Mouse (Mus musculus): ENCODE data around the gene Efcab12. TPM values are rescaled to one million over a fixed set of nuclear protein-coding genes. Genes with fewer than 3 reads are reported as not detected.

Efcab12 gene
- polyA plus RNA-seq (2017; shearing (Covaris generic)) = 0.51 TPM

DNA sequence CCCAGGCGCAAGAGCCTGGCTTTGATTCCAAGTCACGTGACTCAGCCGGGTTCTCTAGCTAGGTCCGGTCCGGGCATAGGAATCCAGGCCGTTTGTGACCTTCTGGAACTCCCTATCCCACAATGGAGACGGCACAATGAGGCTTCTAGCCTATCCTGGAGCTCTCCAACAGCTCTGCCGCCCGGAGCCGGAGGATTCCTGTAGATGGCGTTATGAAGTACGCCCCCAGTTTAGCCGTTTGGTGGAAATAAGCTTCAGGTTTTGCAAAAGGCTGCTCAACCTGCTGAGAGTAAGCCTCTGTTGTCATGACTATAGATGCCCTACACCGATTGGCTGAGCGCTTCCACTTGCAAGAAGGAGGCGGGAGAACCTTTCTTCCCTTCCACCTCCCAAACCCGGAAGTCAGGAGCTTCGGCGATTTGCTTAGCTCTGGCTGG, at the start of gene Efcab12:
Gene Efcab12 (minus strand): TSS at position 252 of the 437 bp plus-strand sequence.

DNA sequence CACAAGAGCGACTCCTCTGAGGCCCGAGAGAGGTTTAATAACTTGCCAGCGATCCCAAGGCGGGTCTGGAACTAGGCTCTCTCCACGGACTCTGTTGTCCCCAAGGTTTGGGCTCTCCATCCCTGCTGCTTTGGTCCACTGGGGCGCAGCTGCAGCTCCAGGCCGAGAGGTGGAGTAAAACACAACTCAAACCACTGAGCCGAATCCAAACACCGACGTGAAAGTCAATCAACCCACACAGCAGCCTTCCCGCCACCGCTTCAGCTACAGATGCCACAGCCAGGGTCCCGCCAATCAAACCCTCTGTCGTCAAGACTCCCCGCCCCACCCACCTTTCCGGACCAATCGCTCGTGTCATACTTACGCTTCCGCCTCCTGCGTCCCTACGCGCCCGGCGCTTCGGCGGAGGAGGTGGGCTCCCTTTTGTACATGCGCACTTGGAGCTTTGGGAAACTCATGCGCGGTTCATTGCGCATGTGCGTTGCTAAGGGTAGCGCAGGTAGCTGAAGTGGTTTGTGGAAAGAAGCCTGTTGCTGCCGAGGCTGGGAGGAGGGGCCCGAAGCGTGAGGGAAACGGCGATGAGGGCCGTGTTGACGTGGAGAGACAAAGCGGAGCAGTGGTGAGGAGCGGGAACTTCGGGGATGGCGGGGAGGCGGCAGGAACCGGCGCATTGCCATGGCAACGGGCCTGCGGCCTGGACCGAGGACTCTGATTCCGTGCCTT, 15.0 kb upstream of the Efcab12 start, which contains the start of the genes Mbd4 and Ift122:
Gene Mbd4 (minus strand): TSS at position 281 of the 723 bp plus-strand sequence.
Gene Ift122 (plus strand): TSS at position 380 of the 723 bp plus-strand sequence.

DNA sequence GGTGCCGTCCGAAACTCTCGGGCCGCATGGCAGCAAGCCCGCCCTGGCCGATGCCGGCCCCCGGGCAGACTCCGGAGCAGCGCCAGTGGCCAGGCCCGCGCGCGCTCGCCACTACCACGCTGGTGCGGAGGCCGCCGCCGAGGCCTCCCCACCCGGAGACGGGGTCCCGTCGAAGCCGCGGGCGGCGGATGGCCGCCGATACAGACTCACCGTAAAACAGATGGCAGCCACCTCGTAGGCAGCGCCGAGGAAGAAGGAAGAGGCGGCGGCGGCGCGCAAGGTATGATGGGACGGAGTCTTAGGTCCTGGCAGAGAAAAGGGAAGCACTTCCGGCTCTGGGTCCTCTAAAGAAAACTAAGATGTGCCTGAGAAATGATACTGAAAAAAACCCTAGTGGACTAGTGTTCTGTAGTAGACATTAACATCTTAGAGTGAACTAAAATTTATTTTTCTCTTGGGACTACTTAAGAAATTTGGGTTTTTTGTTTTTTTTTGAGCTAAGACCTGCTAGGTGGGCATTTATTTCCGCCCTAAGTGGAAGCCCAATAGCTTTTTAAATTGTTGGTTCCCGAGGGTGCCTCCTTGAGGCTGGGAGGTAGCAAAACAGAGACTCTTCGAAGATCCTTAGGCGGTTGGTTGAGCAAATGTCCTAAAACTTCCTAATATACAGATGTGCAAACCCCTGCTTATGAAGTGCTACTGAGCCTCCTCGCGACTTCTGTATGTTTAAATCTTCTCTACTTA, 29.6 kb downstream of the Efcab12 start, which contains the start of gene Rpl32:
Gene Rpl32 (minus strand): TSS at position 260 of the 744 bp plus-strand sequence.

DNA sequence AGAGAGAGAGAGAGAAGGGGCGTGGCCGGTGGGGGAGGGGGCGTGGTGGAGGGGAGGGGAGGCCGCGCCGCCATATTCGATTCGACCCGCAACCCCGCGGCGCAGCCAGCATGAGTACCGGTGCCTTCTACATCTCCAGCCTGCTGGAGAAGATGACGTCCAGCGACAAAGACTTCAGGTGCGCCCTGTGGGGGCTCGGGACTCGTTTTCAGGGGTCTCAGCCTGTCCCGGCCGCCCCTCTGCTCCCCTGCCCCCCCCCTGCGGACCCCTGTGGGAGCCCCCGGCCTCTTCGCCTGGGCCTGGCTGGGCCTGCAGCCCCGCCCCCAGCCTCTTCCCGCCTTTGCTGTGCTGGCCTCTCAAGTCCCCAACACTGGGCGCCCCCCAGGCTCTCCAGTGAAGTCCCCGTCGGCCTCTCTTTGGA, 63.7 kb downstream of the Efcab12 start, which contains the start of gene Cand2:
Gene Cand2 (plus strand): TSS at position 38 of the 421 bp plus-strand sequence.

DNA sequence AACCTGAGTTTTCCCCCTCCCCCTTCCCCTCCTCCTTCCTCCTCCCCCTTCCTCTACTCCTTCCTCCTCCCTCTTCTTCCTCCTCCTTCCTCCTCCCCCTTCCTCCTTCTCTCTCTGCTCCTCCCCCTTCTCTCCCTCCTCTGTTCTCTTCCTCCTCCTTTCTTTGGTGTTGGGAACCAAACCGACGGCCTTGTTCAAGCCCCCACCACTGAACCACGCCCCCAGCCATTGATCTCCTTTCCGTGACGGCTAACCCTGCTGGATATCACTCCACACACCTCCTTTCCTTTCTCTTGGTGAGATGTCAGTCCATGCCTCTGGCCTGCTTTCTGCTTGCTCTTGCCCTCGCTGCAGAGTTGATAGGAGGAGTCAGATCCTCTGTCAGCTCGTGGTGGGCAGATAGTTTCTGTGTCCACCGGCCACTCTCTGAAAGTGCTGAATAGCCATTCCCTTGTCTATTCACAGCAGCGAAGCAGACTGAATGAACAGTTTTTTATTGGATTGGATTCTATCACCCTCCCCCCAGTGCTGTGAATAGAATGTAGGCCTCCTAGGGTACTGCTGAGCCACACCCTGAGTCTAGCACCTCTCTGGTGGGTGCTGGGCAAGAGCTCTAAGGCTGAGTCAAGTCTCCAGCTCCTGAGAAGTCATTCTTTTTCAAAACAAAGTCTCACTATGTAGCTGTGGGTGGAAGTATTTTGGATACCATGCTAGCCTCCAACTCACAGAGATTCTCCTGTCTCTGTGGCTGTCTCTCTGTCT, 76.0 kb downstream of the Efcab12 start, which contains the start of gene Tmem40:
Gene Tmem40 (minus strand): TSS at position 416 of the 762 bp plus-strand sequence.

Other genes starting within 250 kb of the Efcab12 start
- gene Mkrn2os, start 245.8 kb downstream of the Efcab12 start, polyA plus RNA-seq (2017; shearing (Covaris generic)) = not detected
- 39.7 TPM for gene Mkrn2, start 236.5 kb downstream of the Efcab12 start, polyA plus RNA-seq (2017; shearing (Covaris generic))
- gene Raf1, start 161.8 kb downstream of the Efcab12 start, polyA plus RNA-seq (2017; shearing (Covaris generic)) = 101 TPM
- gene Tmem40, start 76.0 kb downstream of the Efcab12 start, polyA plus RNA-seq (2017; shearing (Covaris generic)) = 0.43 TPM
- gene Cand2, start 63.9 kb downstream of the Efcab12 start, polyA plus RNA-seq (2017; shearing (Covaris generic)) = 8.2 TPM
- gene Rpl32, start 29.7 kb downstream of the Efcab12 start, polyA plus RNA-seq (2017; shearing (Covaris generic)) = 3,481 TPM
- 13.0 TPM for gene Mbd4, start 15.0 kb upstream of the Efcab12 start, polyA plus RNA-seq (2017; shearing (Covaris generic))
- gene Ift122, start 15.1 kb upstream of the Efcab12 start, polyA plus RNA-seq (2017; shearing (Covaris generic)) = 4.6 TPM
- not detected for gene Rho, start 93.3 kb upstream of the Efcab12 start, polyA plus RNA-seq (2017; shearing (Covaris generic))
- gene H1foo, start 106.5 kb upstream of the Efcab12 start, polyA plus RNA-seq (2017; shearing (Covaris generic)) = not detected
- gene Plxnd1, start 156.6 kb upstream of the Efcab12 start, polyA plus RNA-seq (2017; shearing (Covaris generic)) = 4.1 TPM